Mouse (Mus musculus) MEL-GATA-1-ER (cell line): ENCODE data around the gene Psen1.

Experiments used
- DNase-seq: peaks from one replicate; pipeline ENCODE4 v3.0.0-alpha.2; 2012; ENCODE audit warnings: low read depth; ENCODE audit errors: extremely low read depth

Gene Psen1

GRCm38 (mm10) chr12:83723037-83723436 lies 35.1 kb downstream of the Psen1 start:
- no peak for DNase-seq

- no peak for DNase-seq
Measured at GRCm38 (mm10) chr12:83726510-83727308, 38.8 kb downstream of the Psen1 start.

GRCm38 (mm10) chr12:83732225-83732624 lies 44.3 kb downstream of the Psen1 start:
- DNase-seq = no peak

- no peak for DNase-seq
Measured at GRCm38 (mm10) chr12:83734047-83734446, 46.1 kb downstream of the Psen1 start.

- no peak for DNase-seq
Measured at GRCm38 (mm10) chr12:83736236-83736635, 48.3 kb downstream of the Psen1 start.

- no peak for DNase-seq
Measured at GRCm38 (mm10) chr12:83738651-83739050, 50.7 kb downstream of the Psen1 start.

GRCm38 (mm10) chr12:83741722-83742121 lies 53.8 kb downstream of the Psen1 start:
- DNase-seq = no peak

- no peak for DNase-seq
Measured at GRCm38 (mm10) chr12:83742834-83743233, 54.9 kb downstream of the Psen1 start.

GRCm38 (mm10) chr12:83743712-83744111 lies 55.8 kb downstream of the Psen1 start:
- DNase-seq = no peak

GRCm38 (mm10) chr12:83749186-83749585 lies 61.2 kb downstream of the Psen1 start:
- no peak for DNase-seq

- no peak for DNase-seq
Measured at GRCm38 (mm10) chr12:83752495-83752894, 64.5 kb downstream of the Psen1 start.

- DNase-seq = no peak
Measured at GRCm38 (mm10) chr12:83758735-83759134, 70.8 kb downstream of the Psen1 start.

GRCm38 (mm10) chr12:83760201-83760600 lies 72.2 kb downstream of the Psen1 start:
- DNase-seq = no peak

GRCm38 (mm10) chr12:83762706-83763105 lies 74.8 kb downstream of the Psen1 start:
- no peak for DNase-seq

GRCm38 (mm10) chr12:83763311-83764043 lies 75.5 kb downstream of the Psen1 start, which contains the start of gene Papln:
Gene Papln, plus strand, starts transcription at chr12:83763634.
- no peak for DNase-seq

- no peak for DNase-seq
Measured at GRCm38 (mm10) chr12:83764044-83764365, 76.1 kb downstream of the Psen1 start.

GRCm38 (mm10) chr12:83764519-83764918 lies 76.6 kb downstream of the Psen1 start:
- no peak for DNase-seq

- DNase-seq = no peak
Measured at GRCm38 (mm10) chr12:83765965-83766603, 78.1 kb downstream of the Psen1 start.

GRCm38 (mm10) chr12:83767833-83768232 lies 79.9 kb downstream of the Psen1 start:
- no peak for DNase-seq

GRCm38 (mm10) chr12:83768235-83768899 lies 80.4 kb downstream of the Psen1 start:
- DNase-seq = no peak

GRCm38 (mm10) chr12:83770418-83771256 lies 82.7 kb downstream of the Psen1 start:
- peak; percentile 33 for DNase-seq
